Mouse (Mus musculus) cerebellum, adult 9-10 months (tissue): ENCODE measurements around the gene Cd247.

Source experiments
- DNase-seq: peaks from one replicate; pipeline ENCODE4 v3.0.0; 2022

Gene Cd247

DNA sequence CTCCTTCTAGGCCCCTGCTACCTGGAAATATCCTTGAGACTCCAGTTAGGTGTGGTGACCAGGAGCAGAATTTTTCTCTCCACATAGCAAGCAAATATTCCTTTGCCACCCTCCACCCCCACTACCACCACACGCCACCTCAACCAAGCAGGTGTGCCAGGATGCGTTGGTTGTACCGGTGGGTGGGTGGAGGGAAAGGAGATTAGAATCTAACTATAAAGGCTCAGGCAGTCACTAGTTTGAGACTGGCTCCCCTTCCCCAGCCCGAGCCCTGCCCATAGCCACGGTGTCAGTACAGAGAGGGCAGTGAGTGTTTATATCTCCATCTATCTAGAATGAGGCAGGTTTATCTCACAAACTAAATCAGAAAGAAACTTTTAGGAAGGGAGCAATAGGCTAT lies 39.7 kb downstream of the Cd247 start:
- no peak for DNase-seq

DNA sequence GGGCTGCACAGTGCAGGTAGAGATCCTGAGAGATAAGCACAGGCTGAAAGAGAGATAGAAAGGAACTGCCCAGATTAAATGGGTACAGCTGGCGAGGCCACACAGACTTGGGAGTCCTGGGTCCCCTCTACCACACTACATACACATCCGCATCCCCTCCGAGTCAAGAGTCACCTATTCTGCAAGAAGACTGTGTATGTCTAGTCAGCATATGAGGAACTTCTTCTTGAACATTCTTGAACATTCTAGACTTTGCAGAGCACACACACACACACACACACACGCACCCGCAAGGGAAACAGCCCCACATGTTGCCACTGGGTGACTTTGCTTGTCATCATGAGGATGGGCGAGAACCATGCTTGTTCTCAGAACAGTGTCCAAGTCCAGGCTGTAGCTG lies 40.1 kb downstream of the Cd247 start:
- DNase-seq, result no peak

DNA sequence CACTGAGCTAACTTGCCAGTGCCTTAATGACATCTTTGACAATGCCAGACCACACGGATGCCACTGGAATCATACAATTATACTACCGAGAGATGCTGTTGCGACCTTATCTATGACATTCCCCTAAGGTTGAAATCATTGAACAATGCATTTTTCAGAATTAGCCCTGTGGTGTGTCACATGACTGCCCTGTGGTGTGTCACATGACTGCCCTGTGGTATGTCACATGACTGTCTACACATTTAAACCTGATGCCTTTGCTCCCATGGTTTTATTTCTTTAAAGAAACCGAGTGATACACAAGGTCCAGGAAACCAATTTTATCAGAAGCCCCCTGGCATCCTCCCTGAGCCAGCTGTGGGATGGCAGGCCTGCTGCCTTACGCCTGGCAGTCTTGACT lies 41.4 kb downstream of the Cd247 start:
- DNase-seq, result no peak

DNA sequence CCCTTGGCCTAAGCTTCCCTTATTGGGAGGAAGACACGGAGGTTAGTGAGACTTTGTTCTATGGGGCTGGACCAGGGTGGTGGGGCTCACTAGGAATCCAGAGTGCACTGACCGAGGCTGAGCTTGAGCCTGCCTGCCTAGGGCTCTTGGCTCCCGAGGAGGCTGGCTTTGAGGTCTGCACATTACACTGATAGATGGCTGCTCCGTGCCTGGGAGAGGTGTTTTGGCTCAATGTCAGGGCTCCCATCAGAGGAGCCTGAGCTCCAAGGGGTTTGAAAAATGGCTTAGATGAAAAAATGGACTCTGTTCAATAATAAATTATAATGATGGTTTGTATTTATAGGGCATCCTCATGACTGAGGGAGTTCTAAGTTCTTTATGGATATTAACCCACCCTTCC lies 44.8 kb downstream of the Cd247 start:
- DNase-seq, result no peak

DNA sequence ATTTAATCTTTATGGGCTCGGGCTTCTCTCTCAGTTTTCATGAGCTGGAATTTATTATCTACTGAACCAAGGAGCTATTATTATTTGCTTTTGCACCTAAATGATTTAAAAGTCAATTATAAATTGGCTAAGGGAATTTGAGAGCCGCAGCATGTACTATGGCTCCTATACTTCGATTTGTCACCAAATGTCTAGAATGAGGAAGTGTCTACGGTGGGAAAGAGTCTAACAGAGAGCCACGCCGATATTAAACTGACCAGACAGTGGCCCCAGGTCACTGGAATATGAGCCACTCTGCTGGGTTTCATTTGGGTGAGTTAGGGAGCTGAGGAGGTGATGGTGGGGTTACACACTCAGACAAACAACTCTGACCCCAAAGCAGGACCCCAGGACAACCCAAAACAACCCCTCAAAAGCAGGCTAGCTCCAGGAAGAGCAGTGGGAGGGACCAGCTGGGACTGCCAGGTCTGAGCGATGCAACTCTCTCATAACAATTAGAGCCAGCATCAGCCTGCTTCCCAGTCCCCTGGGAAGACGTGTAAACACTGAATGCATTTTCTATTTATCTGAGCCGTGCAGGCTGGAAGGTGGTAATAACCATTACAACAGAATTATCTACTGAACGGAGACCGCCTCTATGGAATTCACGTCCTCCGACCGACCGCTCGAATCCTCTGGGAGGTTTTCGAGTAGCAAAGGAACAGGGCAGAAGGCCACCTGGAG lies 45.6 kb downstream of the Cd247 start:
- DNase-seq, result no peak

DNA sequence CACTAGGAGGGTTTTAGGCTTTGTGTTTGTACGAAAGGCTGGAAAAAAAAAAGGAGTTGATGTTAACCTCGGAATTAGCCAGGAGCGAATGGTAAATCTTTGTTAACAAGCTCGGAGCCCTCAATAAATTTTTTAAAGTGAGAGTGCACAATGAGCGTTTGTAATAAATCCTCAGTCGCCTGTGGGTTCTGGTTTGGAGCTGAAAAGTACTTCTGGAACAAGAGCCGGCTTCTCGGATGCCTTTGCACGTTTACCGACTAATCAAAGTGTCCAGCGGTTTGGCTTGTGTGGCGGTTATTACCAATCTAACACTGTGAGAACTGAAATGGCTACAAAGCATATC lies 46.1 kb downstream of the Cd247 start:
- no peak for DNase-seq

DNA sequence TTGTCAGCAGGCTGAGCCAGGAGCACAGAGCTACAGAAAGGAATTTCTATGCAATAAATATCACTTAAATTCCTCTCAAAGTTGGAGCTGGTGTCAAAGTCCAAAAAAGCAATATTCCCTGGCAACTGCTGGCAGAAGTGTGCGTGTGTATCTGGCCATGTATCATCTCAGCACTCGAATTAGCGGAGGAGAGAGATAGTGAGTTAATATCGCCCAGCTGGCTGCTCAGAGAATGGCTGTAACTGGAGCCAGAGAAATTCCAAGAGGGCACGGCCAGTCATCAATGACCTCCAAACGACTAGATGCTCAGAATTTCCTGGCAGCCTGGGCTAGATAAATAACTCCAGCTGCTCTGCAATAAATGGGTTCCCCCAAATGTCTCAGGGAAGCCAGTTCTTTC lies 48.0 kb downstream of the Cd247 start:
- no peak for DNase-seq

DNA sequence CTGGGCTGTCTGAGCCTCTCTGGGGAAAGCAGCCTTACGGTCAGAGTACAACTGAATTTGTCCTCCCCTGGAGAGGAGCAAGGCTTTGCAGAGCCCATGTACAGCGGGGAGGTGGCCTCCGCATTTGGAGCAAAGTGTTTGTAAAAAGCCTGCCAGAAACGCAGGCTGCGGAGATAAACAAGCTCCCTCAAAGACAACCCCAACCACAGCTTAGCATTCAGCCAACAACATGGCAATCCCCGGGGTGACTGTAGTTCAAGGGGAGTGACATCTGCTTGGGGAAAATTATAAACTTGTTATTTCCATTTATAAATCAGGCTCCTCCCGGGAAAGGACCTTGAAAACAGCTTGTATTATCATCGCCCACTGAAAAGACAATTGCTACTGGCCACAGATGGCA lies 49.1 kb downstream of the Cd247 start:
- no peak for DNase-seq

DNA sequence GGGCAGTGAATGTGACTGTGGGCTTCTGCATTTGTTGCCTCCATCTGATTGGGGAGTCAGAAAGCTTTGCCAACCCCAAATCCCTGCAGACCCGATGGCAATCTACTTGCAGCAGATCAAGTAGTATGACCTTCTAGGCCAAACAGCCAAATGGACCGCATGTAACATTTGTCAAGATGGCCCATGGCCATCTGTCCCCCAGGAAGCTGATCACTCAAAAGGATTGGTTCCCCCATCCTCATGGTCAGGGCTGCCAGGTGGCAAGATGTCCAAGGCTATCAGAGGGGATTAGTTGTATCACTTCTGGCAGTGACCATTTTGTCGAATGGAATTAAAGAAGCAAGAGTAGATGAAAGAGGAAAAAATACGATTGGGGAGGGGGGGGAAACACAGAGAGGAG lies 50.7 kb downstream of the Cd247 start:
- no peak for DNase-seq

DNA sequence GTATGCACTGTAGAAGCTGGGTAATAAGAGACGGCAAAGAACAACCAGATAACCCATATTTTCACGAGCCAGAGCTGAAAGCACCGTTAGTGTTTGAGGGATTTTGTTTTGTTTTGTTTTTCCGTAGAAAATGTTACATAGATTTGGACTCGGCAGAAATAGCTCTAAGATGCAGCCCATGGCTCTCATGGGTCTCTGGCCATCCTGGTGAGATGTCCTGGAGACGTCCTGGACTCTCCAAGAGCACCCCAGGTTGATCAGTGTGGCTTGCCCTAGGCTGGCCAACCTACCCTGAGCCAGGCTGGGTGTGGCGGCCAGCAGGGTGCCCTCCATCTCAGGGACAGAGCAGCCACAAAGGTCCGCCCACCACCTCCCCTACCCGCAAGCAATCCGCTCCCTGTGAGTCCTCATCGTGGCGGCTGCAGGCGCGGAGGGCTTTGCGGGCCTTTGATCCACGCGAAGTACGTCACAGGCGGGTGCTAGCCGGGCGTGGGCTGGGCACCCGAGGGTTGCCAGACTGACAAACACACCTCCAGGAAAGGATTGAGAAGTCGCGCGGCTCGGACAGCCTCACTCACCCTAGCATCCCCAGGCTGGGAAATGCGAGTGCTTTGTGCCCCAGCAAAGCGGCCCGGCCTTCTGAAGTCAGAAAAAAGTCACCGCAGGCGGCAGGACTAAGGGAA lies 52.2 kb downstream of the Cd247 start:
- no peak for DNase-seq

DNA sequence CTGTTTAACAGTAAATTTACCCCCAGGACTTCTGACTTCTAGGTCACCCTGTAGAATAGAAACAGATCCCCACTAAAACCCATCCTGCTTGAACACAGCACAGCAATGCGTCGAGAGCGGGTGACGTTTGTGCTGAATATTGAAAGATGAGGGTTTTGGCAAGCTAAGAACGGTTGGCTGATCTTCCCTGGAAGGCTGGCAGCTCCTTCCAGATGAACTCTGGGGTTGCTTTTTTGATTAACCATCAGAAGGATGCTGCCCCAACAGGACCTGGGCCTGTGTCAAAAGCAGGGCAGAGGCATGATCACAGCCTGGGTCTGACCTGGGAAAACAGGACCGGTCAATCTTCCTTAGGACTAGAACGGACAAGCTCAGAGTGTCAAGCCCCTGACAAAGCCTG lies 53.7 kb downstream of the Cd247 start:
- DNase-seq, result no peak

DNA sequence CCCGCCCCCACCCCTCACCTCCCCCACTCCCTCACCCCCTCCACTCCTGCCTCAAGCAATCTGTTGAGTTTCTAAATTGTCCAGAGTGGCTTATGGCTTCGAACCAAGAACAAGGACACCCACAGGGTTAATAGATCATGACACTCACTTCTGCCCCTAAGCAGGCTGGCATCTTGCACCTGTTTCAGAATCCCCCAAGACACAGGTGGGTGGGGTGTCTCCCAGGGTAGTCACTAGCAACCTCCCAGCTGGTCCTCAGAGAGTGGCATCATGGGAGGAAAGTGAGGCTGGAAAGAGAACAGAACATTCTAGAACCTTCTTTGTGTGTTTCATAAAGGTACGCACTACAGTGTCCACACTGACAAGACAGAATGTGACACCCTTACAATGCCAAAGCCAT lies 55.1 kb downstream of the Cd247 start:
- no peak for DNase-seq

DNA sequence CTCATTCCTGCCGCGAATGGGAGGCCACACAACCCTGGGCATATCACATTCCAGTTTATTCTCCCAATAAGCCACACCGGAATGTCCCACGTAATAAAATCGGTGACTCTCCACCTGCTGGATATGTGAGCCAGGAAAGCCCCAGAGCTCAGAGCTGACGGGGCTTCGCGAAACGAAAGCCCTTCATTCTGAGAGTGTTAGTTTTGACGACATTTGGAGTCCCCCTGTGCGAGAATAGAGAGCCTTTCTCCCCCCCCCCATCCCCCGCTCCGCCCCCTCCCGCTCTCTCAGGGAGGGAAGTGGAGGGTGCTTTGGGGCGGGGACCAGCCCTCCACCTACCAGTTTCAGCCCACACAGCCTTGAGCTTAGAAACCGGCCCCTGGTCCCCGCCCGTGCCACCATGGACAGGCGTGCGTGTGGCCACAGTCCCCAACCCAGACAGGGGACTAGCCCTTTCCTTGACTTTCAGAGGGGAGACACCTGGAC lies 56.0 kb downstream of the Cd247 start:
- no peak for DNase-seq

DNA sequence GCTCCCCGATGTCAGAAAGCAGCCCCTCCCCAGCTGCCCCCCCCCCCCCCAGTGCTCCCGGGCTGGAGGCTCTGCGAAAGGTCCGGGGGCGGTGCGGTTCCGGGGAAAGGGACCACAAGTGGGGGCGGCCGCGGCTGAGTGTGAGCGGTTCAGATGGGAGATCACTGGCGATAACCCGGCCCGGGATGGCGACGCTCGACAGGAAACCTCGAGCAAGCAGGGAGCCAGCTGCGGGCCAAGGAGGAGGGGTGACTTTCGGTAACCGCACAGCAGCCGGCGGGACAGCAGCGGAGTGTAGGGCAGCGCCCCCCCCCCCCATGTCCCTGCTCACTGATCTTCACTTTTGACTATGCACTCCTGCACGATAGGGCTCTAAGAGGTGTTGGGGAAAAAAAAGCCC lies 56.5 kb downstream of the Cd247 start:
- DNase-seq, result no peak

DNA sequence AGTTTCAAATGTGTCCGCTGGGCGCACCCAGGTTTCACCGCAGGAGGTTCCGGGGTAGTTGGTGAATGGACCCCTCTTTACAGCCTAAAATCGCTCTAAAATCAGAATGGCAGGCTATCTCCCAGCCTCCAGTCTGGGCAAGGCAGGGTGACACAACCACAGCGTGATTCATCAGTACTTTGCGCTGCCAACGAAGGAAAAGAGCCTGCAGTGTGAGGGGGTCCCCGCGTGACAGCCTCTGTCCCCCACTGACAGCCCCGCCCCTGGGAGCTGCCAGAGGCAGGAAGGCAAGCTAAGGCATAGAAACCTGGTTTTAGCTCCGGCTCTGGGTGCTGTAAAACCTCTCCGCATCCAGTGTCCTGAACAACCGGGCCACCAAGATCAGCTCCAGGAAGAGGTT lies 56.9 kb downstream of the Cd247 start:
- DNase-seq, result no peak

DNA sequence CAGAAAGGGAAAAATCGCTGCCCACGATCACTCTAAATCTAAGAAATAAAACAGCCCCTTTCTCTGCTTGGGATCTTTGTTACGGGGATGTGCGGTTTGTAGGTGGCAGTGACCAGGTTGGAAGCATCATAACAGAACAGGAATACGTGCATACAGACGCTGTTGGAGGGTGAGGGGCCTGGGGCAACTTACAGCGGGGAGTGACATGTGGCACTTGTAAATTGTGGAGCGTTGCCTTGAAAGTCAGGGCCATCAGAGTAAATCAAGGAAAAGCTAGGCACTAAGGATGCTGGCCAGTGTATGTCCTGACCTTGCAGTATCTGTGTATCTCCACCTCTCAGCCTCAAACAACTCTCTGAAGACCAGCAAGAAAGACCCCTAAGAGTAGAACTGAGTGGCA lies 59.9 kb downstream of the Cd247 start:
- no peak for DNase-seq

DNA sequence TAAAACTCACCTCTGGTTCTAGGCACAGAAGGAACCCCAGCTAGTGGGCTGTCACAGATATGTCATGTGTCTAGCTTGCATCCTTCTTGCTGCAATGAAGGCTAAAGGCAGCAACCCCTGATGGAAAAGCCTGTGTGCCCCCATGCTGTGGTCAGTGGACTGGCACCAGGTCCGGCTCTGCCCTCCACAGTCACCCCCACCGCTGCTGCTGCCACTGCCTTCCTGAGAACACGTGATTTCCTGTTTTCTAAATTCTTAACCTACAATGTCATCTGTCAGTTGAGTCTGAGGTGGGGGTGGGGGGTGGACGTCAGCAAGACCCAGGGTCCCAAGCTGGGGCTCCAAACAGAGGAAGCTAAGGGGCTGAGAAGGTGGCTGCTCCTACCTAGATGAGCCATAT lies 60.4 kb downstream of the Cd247 start:
- no peak for DNase-seq

DNA sequence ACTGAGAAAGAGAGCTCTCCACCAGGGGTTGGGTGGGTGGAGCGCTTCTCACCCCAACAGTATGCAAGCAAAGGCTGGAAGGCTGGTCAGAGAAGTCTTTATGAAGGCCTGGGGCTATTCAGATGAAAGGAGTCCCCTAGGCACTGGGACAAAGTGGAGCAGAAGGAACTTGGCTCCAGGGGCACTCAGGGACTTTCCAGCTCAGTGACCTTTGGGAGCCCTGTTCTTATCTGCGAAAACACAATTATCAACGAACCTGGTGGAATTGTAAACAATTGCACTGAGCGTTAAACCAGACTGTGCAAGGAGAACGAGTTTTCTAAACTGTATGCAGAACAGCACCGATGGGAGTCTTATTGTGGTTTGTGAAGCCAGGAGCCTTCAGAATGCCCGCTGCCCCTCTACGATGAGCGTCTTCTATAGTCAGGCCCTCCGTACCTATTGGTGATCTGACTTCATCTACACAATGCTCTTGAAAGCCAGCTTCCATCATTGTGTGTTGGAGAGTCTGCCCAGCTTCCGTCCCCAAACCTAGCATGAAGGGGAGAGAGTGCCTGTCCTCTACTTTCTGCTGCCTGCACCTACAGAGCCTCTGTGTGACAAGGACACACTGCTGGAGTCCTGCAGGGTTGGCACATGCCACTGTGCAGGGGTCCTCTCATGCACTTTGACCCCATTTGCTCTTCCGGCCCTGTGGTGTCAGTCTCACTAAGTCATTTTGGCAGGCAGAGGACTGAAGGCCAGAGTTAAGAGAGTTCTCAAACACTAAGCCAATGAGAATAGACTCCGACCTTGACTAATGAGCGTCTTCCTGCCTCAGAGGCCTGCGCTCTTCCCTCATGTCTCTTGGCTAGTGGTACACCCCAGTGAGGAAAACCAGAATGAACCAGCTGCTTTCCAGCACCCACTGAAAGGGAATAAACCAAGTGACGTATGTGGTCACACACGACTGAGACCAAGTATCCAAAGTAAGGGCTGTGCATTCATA lies 61.3 kb downstream of the Cd247 start:
- no peak for DNase-seq

DNA sequence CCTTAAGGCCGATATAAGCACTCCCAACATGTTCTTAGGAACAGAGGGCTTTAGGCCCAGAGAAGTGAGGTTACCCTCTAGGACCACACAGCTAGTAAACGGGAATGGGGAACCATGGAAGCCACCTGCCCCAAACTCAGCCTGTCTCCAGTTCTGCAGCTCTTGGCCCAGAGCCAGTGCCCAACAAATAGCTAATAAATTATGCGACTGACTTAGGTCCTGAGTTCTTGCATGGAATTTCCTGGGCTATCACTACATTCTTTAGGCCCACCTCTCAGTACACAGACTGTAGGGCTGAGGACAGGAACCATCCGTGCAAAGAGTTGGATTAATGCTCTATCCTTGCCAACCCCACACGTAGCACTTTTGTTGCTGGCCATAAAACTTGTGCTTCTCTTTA lies 63.6 kb downstream of the Cd247 start:
- DNase-seq, result no peak

DNA sequence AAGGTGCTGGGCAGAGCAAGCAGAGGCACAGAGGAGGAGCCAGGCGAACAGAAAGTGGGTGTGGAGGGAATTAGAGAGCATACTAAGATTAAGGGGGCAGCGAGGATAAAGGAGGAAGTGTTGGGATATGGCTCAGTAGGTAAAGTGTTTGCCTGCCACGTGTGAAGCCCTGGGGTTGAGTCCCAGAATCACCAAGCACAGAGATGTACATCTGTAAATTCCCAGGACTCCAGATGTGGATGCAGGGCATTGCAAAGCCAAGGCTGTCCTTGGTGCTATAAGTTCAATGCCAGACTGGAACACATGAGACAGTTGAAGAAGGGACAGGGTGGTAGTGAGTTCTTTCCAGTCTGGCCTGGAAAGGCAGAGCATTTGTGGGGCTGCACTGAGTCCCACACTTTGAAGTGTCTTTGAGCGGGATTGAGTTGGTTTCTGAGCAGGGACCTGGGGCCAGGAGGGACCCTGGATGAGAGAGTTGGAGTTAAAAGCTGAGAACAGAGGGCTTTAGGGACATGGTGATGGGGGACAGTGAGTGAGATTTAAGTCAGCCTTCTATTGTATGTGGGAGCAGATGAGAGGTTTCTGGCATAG lies 64.7 kb downstream of the Cd247 start:
- DNase-seq, result no peak

DNA sequence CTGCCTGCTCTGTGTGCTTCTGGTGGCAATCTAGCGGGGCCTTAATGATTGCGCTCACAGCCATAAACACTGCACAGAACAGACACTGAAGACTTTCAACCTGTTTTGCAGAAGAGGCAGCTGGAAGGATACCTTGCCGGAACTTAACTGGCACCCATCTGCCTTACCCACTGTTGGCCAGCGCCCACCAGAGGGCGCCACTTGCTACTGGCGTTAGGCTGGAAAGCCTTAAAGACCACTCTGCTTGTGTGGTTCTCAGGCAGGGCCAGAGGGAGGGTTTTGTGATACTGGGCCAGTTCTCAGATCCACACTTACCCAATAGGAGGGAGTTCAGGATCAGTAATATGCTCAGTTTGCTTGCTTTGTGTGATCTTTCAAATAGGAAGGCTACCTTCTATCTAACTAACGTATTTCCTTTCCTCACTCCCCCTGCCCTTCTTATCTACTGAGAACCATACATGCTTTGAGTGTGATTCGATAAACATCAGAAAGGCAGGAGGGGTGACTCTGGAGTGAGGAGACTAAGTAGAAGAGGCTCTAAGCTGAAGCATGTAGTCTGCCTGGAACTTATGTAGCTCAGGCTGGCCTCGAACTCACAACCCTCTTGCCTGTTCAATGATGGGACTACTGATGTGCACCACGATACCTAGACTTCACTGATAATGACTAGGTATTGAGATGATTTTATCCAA lies 65.4 kb downstream of the Cd247 start:
- DNase-seq, result peak; percentile 65

DNA sequence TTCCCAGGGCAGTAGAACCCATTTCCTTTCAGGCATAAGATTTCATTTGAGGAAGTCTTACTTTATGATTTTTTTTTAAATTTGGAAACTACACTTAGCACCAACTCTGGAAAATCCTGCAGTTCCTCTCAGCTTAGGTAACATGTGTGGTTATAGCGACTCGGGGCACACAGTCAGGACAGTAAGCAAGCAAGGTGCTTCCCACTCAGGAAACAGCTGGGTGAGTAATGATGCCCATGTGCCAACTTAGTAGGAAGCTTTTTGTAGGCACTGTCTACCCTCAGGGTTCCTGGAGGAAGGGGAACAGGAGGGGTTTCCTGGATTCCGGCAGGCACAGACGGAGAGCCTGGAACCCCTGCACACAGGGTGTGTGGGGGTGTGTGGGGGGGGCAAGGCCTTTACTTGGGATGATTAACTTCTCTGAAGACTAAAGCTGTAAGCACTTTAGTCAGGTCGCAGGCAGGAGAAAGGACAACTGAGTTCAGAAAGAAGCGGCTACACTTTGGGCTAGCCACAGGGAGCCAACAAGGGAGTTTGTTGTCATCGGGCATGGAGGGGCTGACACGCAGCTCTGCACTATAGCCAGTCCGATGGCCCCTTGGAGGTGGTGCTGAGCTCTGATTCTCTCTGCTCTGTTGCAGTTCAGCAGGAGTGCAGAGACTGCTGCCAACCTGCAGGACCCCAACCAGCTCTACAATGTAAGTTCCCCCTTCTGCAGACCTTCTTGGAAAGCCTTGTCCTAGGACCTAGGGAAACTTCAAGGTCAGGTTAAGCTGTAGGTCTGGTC lies 67.5 kb downstream of the Cd247 start:
- DNase-seq, result no peak
